ENCODE assay signal across 15 mouse cellular contexts in the genomic region with DNA sequence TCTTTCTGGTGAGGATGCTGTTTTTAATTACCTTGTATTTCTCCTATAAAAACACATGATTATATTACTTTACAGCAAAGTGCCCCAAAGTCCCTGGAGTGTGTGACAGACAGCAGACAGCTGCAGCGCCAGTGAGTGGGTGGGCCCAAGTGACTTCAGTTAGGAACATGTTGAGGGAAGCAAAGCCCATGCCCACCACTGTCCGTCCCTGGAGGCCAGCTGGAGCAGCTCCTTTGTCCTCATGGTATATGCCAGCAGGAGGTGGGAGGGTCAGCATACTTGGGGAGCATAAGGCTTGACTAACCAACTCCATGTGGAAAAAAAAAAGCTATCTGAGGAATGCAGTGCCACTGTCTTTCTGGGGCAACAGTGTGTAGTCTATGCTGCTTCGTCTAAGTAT.
DNase-seq lines count a peak whose midpoint lies in the region; ATAC-seq lines count a peak whose summit lies in the region.
"Had no signal": no experiment of that assay in that cellular context is flagged by ENCODE, and none has a peak within 500 bp of the region (broad histone marks: within the 10 kb centered on the region; RNA-seq: fewer than 3 reads in every experiment).

No protein-coding gene starts in this region.

- peaks cover 19% of the 10 kb centered on the region for H3K4me1 ChIP-seq in embryonic facial prominence, embryonic 13.5 days
- H3K4me1 ChIP-seq: lung, embryonic 15.5 days had no signal

- peaks cover 5% of the 10 kb centered on the region; the same call in 1 of the 2 replicates for H3K27me3 ChIP-seq in embryonic facial prominence, embryonic 13.5 days
- H3K27me3 ChIP-seq: hindbrain, embryonic 12.5 days; lung, embryonic 15.5 days; megakaryocyte, embryonic 14.5 days had no signal

- H3K36me3 ChIP-seq in embryonic facial prominence, embryonic 13.5 days: peaks cover 67% of the 10 kb centered on the region

- 28% methylated on average over 3 of the region's 3 CpGs for WGBS in embryonic facial prominence, embryonic 13.5 days

- no peak overlapping the region for H3K4me2 ChIP-seq in embryonic facial prominence, embryonic 13.5 days
- H3K4me2 ChIP-seq: hindbrain, embryonic 12.5 days; lung, embryonic 15.5 days had no signal

- H3K9me3 ChIP-seq in embryonic facial prominence, embryonic 13.5 days: no peaks in the 10 kb centered on the region
- H3K9me3 ChIP-seq: hindbrain, embryonic 12.5 days; lung, embryonic 15.5 days; megakaryocyte, embryonic 14.5 days had no signal

- H3K9ac ChIP-seq in embryonic facial prominence, embryonic 13.5 days: no peak overlapping the region
- H3K9ac ChIP-seq: hindbrain, embryonic 12.5 days; lung, embryonic 15.5 days had no signal

- peak; percentile 60 for DNase-seq in embryo, embryonic 10 days (ENCODE audit: low spot score)
- no peak for DNase-seq in embryo, embryonic 9.5 days (ENCODE audit: extremely low spot score)
- DNase-seq in kidney, postnatal 4 days: peak; percentile 44 to 61
- no peak for DNase-seq in kidney, adult 18-20 months
- peak; percentile 49 for DNase-seq in retina, embryonic 14.5 days (ENCODE audit: low spot score)
- DNase-seq in frontal cortex, postnatal 10 days (ENCODE audit: low spot score in 2 of 2): no peak
- DNase-seq in cerebellum, adult 11 months: no peak
- DNase-seq: cerebellum, adult 11-12 months; thymus, postnatal 25 days had no signal

- peak overlapping the region; percentile 51 for H3K27ac ChIP-seq in embryonic facial prominence, embryonic 13.5 days
- H3K27ac ChIP-seq: hindbrain, embryonic 12.5 days; layer of hippocampus, adult 2 months; lung, embryonic 15.5 days had no signal

- H3K4me3 ChIP-seq in embryonic facial prominence, embryonic 13.5 days: no peak overlapping the region
- H3K4me3 ChIP-seq: hindbrain, embryonic 12.5 days; layer of hippocampus, adult 2 months; lung, embryonic 15.5 days; megakaryocyte, embryonic 14.5 days had no signal

- no peak for ATAC-seq in embryonic facial prominence, embryonic 13.5 days (ENCODE audit: insufficient number of reproducible peaks, insufficient read depth, low FRiP score, low TSS enrichment, low read depth)
- ATAC-seq: intestine, embryonic 16.5 days had no signal

Comparison
In these comparisons a context has a peak if more than half of its experiments do, and no peak if none do; other contexts are left out.
1. DNase-seq: peak in embryo, embryonic 10 days (single experiment), kidney, postnatal 4 days (2 of 2) and retina, embryonic 14.5 days (single experiment); none in embryo, embryonic 9.5 days (single experiment), kidney, adult 18-20 months (single experiment), frontal cortex, postnatal 10 days (0 of 2) and cerebellum, adult 11 months (single experiment).